Mouse (Mus musculus) neural tube, embryonic 14.5 days (tissue): ENCODE results near the gene Ipmk. TPM values are rescaled to one million over a fixed set of nuclear protein-coding genes. Genes with fewer than 3 reads are reported as not detected.

ENCODE experiments used
- ATAC-seq: fragments of 200-750 bp; cut with Nextera tagmentation; 2 replicates; pipeline ENCODE4 v1.8.0; 2017; ENCODE audit warnings: low read depth, mild to moderate bottlenecking, moderate TSS enrichment, moderate library complexity
- H3K27ac ChIP-seq: fragments of 300-500 bp; sonication (generic); 2 replicates; pipeline ENCODE4 v1.5.1; 2014; ENCODE audit warnings: low read depth, mild to moderate bottlenecking, control low read depth, low read length, moderate library complexity, mixed read lengths
- H3K27me3 ChIP-seq: fragments of 300-500 bp; sonication (generic); 2 replicates; pipeline ENCODE4 v1.6.1; 2014; ENCODE audit warnings: low read length; ENCODE audit not compliant: control insufficient read depth, insufficient read depth
- H3K36me3 ChIP-seq: fragments of 300-500 bp; sonication (generic); 2 replicates; pipeline ENCODE4 v1.6.1; 2014; ENCODE audit warnings: low read length, mixed read lengths; ENCODE audit not compliant: control insufficient read depth, insufficient read depth
- H3K4me1 ChIP-seq: fragments of 300-500 bp; sonication (generic); 2 replicates; pipeline ENCODE4 v1.6.1; 2014; ENCODE audit warnings: low read length; ENCODE audit not compliant: control insufficient read depth, insufficient read depth
- H3K4me2 ChIP-seq: fragments of 300-500 bp; sonication (generic); 2 replicates; pipeline ENCODE4 v1.6.1; 2014; ENCODE audit warnings: mild to moderate bottlenecking, low read depth, low read length, control low read depth
- H3K4me3 ChIP-seq: fragments of 300-500 bp; sonication (generic); 2 replicates; pipeline ENCODE4 v1.5.1; 2014; ENCODE audit warnings: low read depth, low read length, control low read depth, mixed read lengths
- H3K9ac ChIP-seq: fragments of 300-500 bp; sonication (generic); replicated peaks from 2 replicates; pipeline ENCODE4 v1.6.1; 2014; ENCODE audit warnings: low read depth, mild to moderate bottlenecking, control low read depth, low read length, mixed read lengths
- H3K9me3 ChIP-seq: fragments of 300-500 bp; sonication (generic); 2 replicates; pipeline ENCODE4 v1.6.1; 2016; ENCODE audit warnings: low read length; ENCODE audit not compliant: control insufficient read depth
- WGBS: fragments of 180-500 bp; shearing (Covaris S2); extraction: QIAGEN DNeasy Blood & Tissue Kit; methylation state at CpG from one replicate; pipeline ENCODE4 v1.1.7; 2014; 5-methylcytosine and 5-hydroxymethylcytosine counted together
- polyA plus RNA-seq: library from polyadenylated mRNA; unstranded; fragments of >200 nt; fragmentation: Nextera tagmentation; extraction: Ambion mirVana; gene quantifications from 2 replicates; pipeline ENCODE4 v1.2.1, GENCODE M21; 2014

Gene Ipmk
- polyA plus RNA-seq, 1 experiment from 2014 or later, result 24.3 TPM

GRCm38 (mm10) chr10:71316497-71316896 is 31.1 kb upstream of the Ipmk start:
- H3K4me3 ChIP-seq, result no peak overlapping the region
- H3K9me3 ChIP-seq, result no peaks in the 10 kb centered on the region
- H3K36me3 ChIP-seq, result no peaks in the 10 kb centered on the region
- no peak overlapping the region for H3K27ac ChIP-seq
- WGBS, result 73% methylated on average over 7 of the region's 7 CpGs
- no peaks in the 10 kb centered on the region for H3K4me1 ChIP-seq
- H3K9ac ChIP-seq, result no peak overlapping the region
- H3K4me2 ChIP-seq, result no peak overlapping the region
- ATAC-seq, result no peak
- H3K27me3 ChIP-seq, result no peaks in the 10 kb centered on the region

GRCm38 (mm10) chr10:71323669-71324068 is 23.9 kb upstream of the Ipmk start:
- Histone ChIP-seq H3K4me3 (no peak overlapping the region), H3K9me3 (no peaks in the 10 kb centered on the region), H3K4me2 (no peak overlapping the region), H3K4me1 (no peaks in the 10 kb centered on the region), H3K27me3 (no peaks in the 10 kb centered on the region), H3K9ac (no peak overlapping the region), H3K27ac (no peak overlapping the region), H3K36me3 (no peaks in the 10 kb centered on the region)
- 88% methylated on average over 8 of the region's 8 CpGs for WGBS
- no peak for ATAC-seq

GRCm38 (mm10) chr10:71326123-71326522 is 21.4 kb upstream of the Ipmk start:
- no peak; the same call in 1 of the 2 replicates for ATAC-seq

GRCm38 (mm10) chr10:71326789-71327188 is 20.8 kb upstream of the Ipmk start:
- Histone ChIP-seq H3K4me1 (no peaks in the 10 kb centered on the region), H3K36me3 (peaks cover 14% of the 10 kb centered on the region), H3K4me2 (no peak overlapping the region), H3K27ac (no peak overlapping the region), H3K4me3 (no peak overlapping the region), H3K9ac (no peak overlapping the region), H3K9me3 (no peaks in the 10 kb centered on the region), H3K27me3 (no peaks in the 10 kb centered on the region)
- peak; percentile 55; the same call in 1 of the 2 replicates for ATAC-seq
- WGBS, result 14% methylated on average over 7 of the region's 7 CpGs

More at GRCm38 (mm10) chr10:71326123-71326522, 21.4 kb upstream of the Ipmk start:
- no peaks in the 10 kb centered on the region for H3K9me3 ChIP-seq
- no peak overlapping the region for H3K9ac ChIP-seq
- no peaks in the 10 kb centered on the region for H3K27me3 ChIP-seq
- H3K27ac ChIP-seq, result no peak overlapping the region
- WGBS, result 87% methylated on average over 7 of the region's 7 CpGs
- H3K4me2 ChIP-seq, result no peak overlapping the region
- H3K4me1 ChIP-seq, result no peaks in the 10 kb centered on the region
- H3K36me3 ChIP-seq, result peaks cover 13% of the 10 kb centered on the region
- no peak overlapping the region for H3K4me3 ChIP-seq

GRCm38 (mm10) chr10:71327386-71327785 is 20.2 kb upstream of the Ipmk start:
- Histone ChIP-seq H3K9ac (no peak overlapping the region), H3K36me3 (peaks cover 14% of the 10 kb centered on the region), H3K4me2 (no peak overlapping the region), H3K9me3 (no peaks in the 10 kb centered on the region), H3K4me1 (no peaks in the 10 kb centered on the region), H3K27me3 (no peaks in the 10 kb centered on the region), H3K27ac (no peak overlapping the region), H3K4me3 (no peak overlapping the region)
- WGBS, result 78% methylated on average over 10 of the region's 10 CpGs
- ATAC-seq, result 0 out of 2 replicates have a peak, but pooled peaks have one; percentile 18

- Histone ChIP-seq H3K36me3 (peaks cover 14% of the 10 kb centered on the region), H3K9ac (no peak overlapping the region), H3K9me3 (no peaks in the 10 kb centered on the region), H3K27me3 (no peaks in the 10 kb centered on the region), H3K27ac (no peak overlapping the region), H3K4me2 (no peak overlapping the region), H3K4me1 (no peaks in the 10 kb centered on the region), H3K4me3 (no peak overlapping the region)
- 90% methylated on average over 6 of the region's 6 CpGs for WGBS
- no peak for ATAC-seq
Measured at GRCm38 (mm10) chr10:71328382-71328781, 19.2 kb upstream of the Ipmk start.

GRCm38 (mm10) chr10:71328870-71329269 is 18.7 kb upstream of the Ipmk start:
- Histone ChIP-seq H3K9me3 (no peaks in the 10 kb centered on the region), H3K4me1 (no peaks in the 10 kb centered on the region), H3K9ac (no peak overlapping the region), H3K4me3 (no peak overlapping the region), H3K36me3 (peaks cover 14% of the 10 kb centered on the region), H3K27ac (no peak overlapping the region), H3K4me2 (no peak overlapping the region), H3K27me3 (no peaks in the 10 kb centered on the region)
- no peak for ATAC-seq
- 91% methylated on average over 5 of the region's 5 CpGs for WGBS

- no peak overlapping the region for H3K9ac ChIP-seq
- H3K36me3 ChIP-seq, result peaks cover 14% of the 10 kb centered on the region
- no peak for ATAC-seq
- H3K27ac ChIP-seq, result no peak overlapping the region
- H3K4me2 ChIP-seq, result no peak overlapping the region
- H3K4me1 ChIP-seq, result no peaks in the 10 kb centered on the region
- WGBS, result 93% methylated on average over 6 of the region's 6 CpGs
- H3K27me3 ChIP-seq, result no peaks in the 10 kb centered on the region
- no peak overlapping the region for H3K4me3 ChIP-seq
- H3K9me3 ChIP-seq, result no peaks in the 10 kb centered on the region
Measured at GRCm38 (mm10) chr10:71329295-71329694, 18.3 kb upstream of the Ipmk start.

GRCm38 (mm10) chr10:71330070-71330469 is 17.5 kb upstream of the Ipmk start:
- Histone ChIP-seq H3K36me3 (peaks cover 14% of the 10 kb centered on the region), H3K27me3 (no peaks in the 10 kb centered on the region), H3K9me3 (no peaks in the 10 kb centered on the region), H3K4me1 (no peaks in the 10 kb centered on the region), H3K4me2 (no peak overlapping the region), H3K4me3 (no peak overlapping the region), H3K9ac (no peak overlapping the region), H3K27ac (no peak overlapping the region)
- ATAC-seq, result no peak
- WGBS, result 95% methylated on average over 12 of the region's 12 CpGs
